ENCODE assay signal across 12 mouse cellular contexts in the genomic region with DNA sequence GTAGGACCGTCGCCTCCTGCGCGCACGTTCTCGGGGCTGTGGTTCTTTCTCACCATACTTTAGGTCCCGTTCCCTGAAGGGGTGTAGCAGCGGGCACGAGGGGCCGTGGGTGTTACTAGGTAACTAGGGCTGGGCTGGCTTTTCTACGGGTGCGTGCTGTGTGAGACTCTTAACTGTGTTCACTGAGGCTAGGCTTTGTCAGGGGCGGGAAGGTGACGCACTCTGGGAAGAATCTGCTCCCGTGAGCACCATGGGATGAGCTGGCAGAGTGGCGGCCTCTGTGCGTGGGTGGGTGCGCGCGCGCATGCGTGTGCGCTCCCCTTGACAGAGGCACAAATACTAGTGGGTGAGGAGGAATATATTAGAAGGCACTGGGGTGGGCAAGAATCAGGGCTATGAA. TPM values are rescaled to one million over a fixed set of nuclear protein-coding genes. Genes with fewer than 3 reads are reported as not detected.
A peak's percentile ranks its signal among the peaks of the same experiment; 100 is the strongest.
DNase-seq lines count a peak whose midpoint lies in the region; ATAC-seq and TF ChIP-seq lines count a peak whose summit lies in the region.
"Had no signal": no experiment of that assay in that cellular context is flagged by ENCODE, and none has a peak within 500 bp of the region (broad histone marks: within the 10 kb centered on the region; RNA-seq: fewer than 3 reads in every experiment).

No protein-coding gene starts in this region.

- no peak for TF ChIP-seq EP300 in heart, postnatal 0 days (IDR thresholded peaks at IDR 0.05; ENCODE audit: low read depth)

- H3K27me3 ChIP-seq in heart, postnatal 0 days (ENCODE audit: control insufficient read depth, insufficient read depth, low read length) = no peaks in the 10 kb centered on the region
- H3K27me3 ChIP-seq in midbrain, embryonic 13.5 days = peaks cover 6% of the 10 kb centered on the region; the same call in 1 of the 2 replicates
- no peaks in the 10 kb centered on the region for H3K27me3 ChIP-seq in midbrain, postnatal 0 days (ENCODE audit: insufficient read depth, low read length)
- H3K27me3 ChIP-seq in embryonic facial prominence, embryonic 14.5 days (replicated peaks; ENCODE audit: control insufficient read depth, insufficient read depth, low read length) = no peaks in the 10 kb centered on the region; the same call in 1 of the 2 replicates
- no peaks in the 10 kb centered on the region for H3K27me3 ChIP-seq in stomach, embryonic 16.5 days (ENCODE audit: control insufficient read depth, insufficient read depth, low read length)
- no peaks in the 10 kb centered on the region for H3K27me3 ChIP-seq in midbrain, embryonic 14.5 days (ENCODE audit: control insufficient read depth, insufficient read depth, low read length)
- H3K27me3 ChIP-seq in forebrain, embryonic 12.5 days = peaks cover 57% of the 10 kb centered on the region
- H3K27me3 ChIP-seq: hindbrain, embryonic 12.5 days had no signal

- no peak overlapping the region for H3K27ac ChIP-seq in heart, postnatal 0 days (ENCODE audit: low read depth)
- no peak overlapping the region for H3K27ac ChIP-seq in midbrain, embryonic 13.5 days
- no peak overlapping the region for H3K27ac ChIP-seq in midbrain, postnatal 0 days (ENCODE audit: low read depth, low read length)
- no peak overlapping the region for H3K27ac ChIP-seq in embryonic facial prominence, embryonic 14.5 days (replicated peaks; ENCODE audit: low read depth, low read length)
- no peak overlapping the region for H3K27ac ChIP-seq in stomach, embryonic 16.5 days (ENCODE audit: low read length)
- no peak overlapping the region for H3K27ac ChIP-seq in midbrain, embryonic 14.5 days (replicated peaks; ENCODE audit: low read depth, low read length)
- no peak overlapping the region for H3K27ac ChIP-seq in forebrain, embryonic 12.5 days
- H3K27ac ChIP-seq: hindbrain, embryonic 12.5 days had no signal

- DNase-seq in heart, postnatal 0 days (ENCODE audit: low spot score) = no peak
- no peak for DNase-seq in heart, adult 11 months
- no peak for DNase-seq in midbrain, postnatal 0 days (ENCODE audit: low spot score)
- no peak for DNase-seq in embryonic facial prominence, embryonic 14.5 days (ENCODE audit: low spot score)
- DNase-seq in midbrain, embryonic 14.5 days = no peak
- DNase-seq: lung, postnatal 4 days had no signal

- peaks cover 16% of the 10 kb centered on the region for H3K4me1 ChIP-seq in heart, postnatal 0 days (ENCODE audit: control insufficient read depth, insufficient read depth)
- H3K4me1 ChIP-seq in midbrain, embryonic 13.5 days (replicated peaks) = peaks cover 30% of the 10 kb centered on the region
- no peaks in the 10 kb centered on the region for H3K4me1 ChIP-seq in midbrain, postnatal 0 days (ENCODE audit: insufficient read depth, low read length)
- 0 out of 2 replicates have a peak, but pooled peaks cover 3% of the 10 kb centered on the region for H3K4me1 ChIP-seq in embryonic facial prominence, embryonic 14.5 days (ENCODE audit: control insufficient read depth, insufficient read depth, low read length)
- H3K4me1 ChIP-seq in stomach, embryonic 16.5 days (ENCODE audit: control insufficient read depth, insufficient read depth, low read length) = peaks cover 16% of the 10 kb centered on the region
- H3K4me1 ChIP-seq in midbrain, embryonic 14.5 days (ENCODE audit: control insufficient read depth, insufficient read depth, low read length) = 0 out of 2 replicates have a peak, but pooled peaks cover 12% of the 10 kb centered on the region
- H3K4me1 ChIP-seq in forebrain, embryonic 12.5 days = peaks cover 24% of the 10 kb centered on the region

- H3K36me3 ChIP-seq in heart, postnatal 0 days (replicated peaks; ENCODE audit: control insufficient read depth, insufficient read depth, low read length) = no peaks in the 10 kb centered on the region
- H3K36me3 ChIP-seq in midbrain, embryonic 13.5 days = peaks cover 50% of the 10 kb centered on the region
- H3K36me3 ChIP-seq in midbrain, postnatal 0 days (ENCODE audit: insufficient read depth, low read length) = peaks cover 14% of the 10 kb centered on the region
- no peaks in the 10 kb centered on the region for H3K36me3 ChIP-seq in embryonic facial prominence, embryonic 14.5 days (ENCODE audit: control insufficient read depth, insufficient read depth, low read length)
- H3K36me3 ChIP-seq in stomach, embryonic 16.5 days (ENCODE audit: control insufficient read depth, insufficient read depth, low read length) = no peaks in the 10 kb centered on the region
- peaks cover 37% of the 10 kb centered on the region for H3K36me3 ChIP-seq in midbrain, embryonic 14.5 days (ENCODE audit: control insufficient read depth, insufficient read depth, low read length)
- peaks cover 34% of the 10 kb centered on the region for H3K36me3 ChIP-seq in forebrain, embryonic 12.5 days (replicated peaks)

- H3K9me3 ChIP-seq in heart, postnatal 0 days (replicated peaks; ENCODE audit: control insufficient read depth, low read length) = no peaks in the 10 kb centered on the region
- no peaks in the 10 kb centered on the region for H3K9me3 ChIP-seq in midbrain, embryonic 13.5 days
- no peaks in the 10 kb centered on the region for H3K9me3 ChIP-seq in midbrain, postnatal 0 days (ENCODE audit: low read length)
- no peaks in the 10 kb centered on the region for H3K9me3 ChIP-seq in embryonic facial prominence, embryonic 14.5 days (ENCODE audit: control insufficient read depth, low read length)
- no peaks in the 10 kb centered on the region for H3K9me3 ChIP-seq in stomach, embryonic 16.5 days (replicated peaks; ENCODE audit: control insufficient read depth, low read length)
- H3K9me3 ChIP-seq in midbrain, embryonic 14.5 days (ENCODE audit: control insufficient read depth, low read length) = no peaks in the 10 kb centered on the region
- H3K9me3 ChIP-seq in forebrain, embryonic 12.5 days = no peaks in the 10 kb centered on the region
- H3K9me3 ChIP-seq: hindbrain, embryonic 12.5 days had no signal

- H3K9ac ChIP-seq in heart, postnatal 0 days (replicated peaks; ENCODE audit: low read depth, low read length) = no peak overlapping the region
- no peak overlapping the region for H3K9ac ChIP-seq in midbrain, embryonic 13.5 days (replicated peaks)
- no peak overlapping the region for H3K9ac ChIP-seq in midbrain, postnatal 0 days (replicated peaks; ENCODE audit: low read length, poor library complexity, severe bottlenecking)
- no peak overlapping the region for H3K9ac ChIP-seq in embryonic facial prominence, embryonic 14.5 days (ENCODE audit: low read depth, low read length)
- no peak overlapping the region; the same call in none of the 2 replicates for H3K9ac ChIP-seq in stomach, embryonic 16.5 days (ENCODE audit: low read length)
- no peak overlapping the region for H3K9ac ChIP-seq in midbrain, embryonic 14.5 days (replicated peaks; ENCODE audit: low read length)
- H3K9ac ChIP-seq in forebrain, embryonic 12.5 days = no peak overlapping the region
- H3K9ac ChIP-seq: hindbrain, embryonic 12.5 days had no signal

- peak; percentile 32; the same call in 1 of the 2 replicates for ATAC-seq in heart, postnatal 0 days (ENCODE audit: insufficient read depth, low read depth)
- ATAC-seq in midbrain, embryonic 13.5 days = peak; percentile 37
- ATAC-seq in midbrain, postnatal 0 days (ENCODE audit: low FRiP score) = no peak
- no peak for ATAC-seq in embryonic facial prominence, embryonic 14.5 days (ENCODE audit: low read depth)
- peak; percentile 23; the same call in 1 of the 2 replicates for ATAC-seq in stomach, embryonic 16.5 days (ENCODE audit: insufficient read depth, low FRiP score)
- no peak; the same call in 1 of the 2 replicates for ATAC-seq in midbrain, embryonic 14.5 days (ENCODE audit: low FRiP score, low TSS enrichment)
- no peak for ATAC-seq in forebrain, embryonic 12.5 days (ENCODE audit: low FRiP score)

- no peak for TF ChIP-seq CTCF in heart, postnatal 0 days (IDR thresholded peaks at IDR 0.05; ENCODE audit: low read depth)
- no peak for TF ChIP-seq CTCF in midbrain, postnatal 0 days (IDR thresholded peaks at IDR 0.05)

- H3K4me3 ChIP-seq in heart, postnatal 0 days (ENCODE audit: low read depth, low read length) = no peak overlapping the region
- H3K4me3 ChIP-seq in midbrain, embryonic 13.5 days (replicated peaks) = no peak overlapping the region
- H3K4me3 ChIP-seq in midbrain, postnatal 0 days (ENCODE audit: low read depth, low read length) = no peak overlapping the region
- H3K4me3 ChIP-seq in embryonic facial prominence, embryonic 14.5 days (ENCODE audit: low read depth, low read length) = no peak overlapping the region
- H3K4me3 ChIP-seq in stomach, embryonic 16.5 days (replicated peaks; ENCODE audit: low read length) = 0 out of 2 replicates have a peak overlapping the region, but pooled peaks have one; percentile 5
- H3K4me3 ChIP-seq in midbrain, embryonic 14.5 days (replicated peaks; ENCODE audit: low read depth, low read length) = no peak overlapping the region
- H3K4me3 ChIP-seq in forebrain, embryonic 12.5 days (replicated peaks) = no peak overlapping the region
- H3K4me3 ChIP-seq: hindbrain, embryonic 12.5 days had no signal

- H3K4me2 ChIP-seq in heart, postnatal 0 days (ENCODE audit: low read depth, low read length) = peak overlapping the region; percentile 27
- H3K4me2 ChIP-seq in midbrain, embryonic 13.5 days (replicated peaks) = no peak overlapping the region
- H3K4me2 ChIP-seq in midbrain, postnatal 0 days (ENCODE audit: low read depth, low read length, poor library complexity, severe bottlenecking) = no peak overlapping the region
- H3K4me2 ChIP-seq in embryonic facial prominence, embryonic 14.5 days (ENCODE audit: low read depth, low read length) = peak overlapping the region; percentile 6; the same call in 1 of the 2 replicates
- H3K4me2 ChIP-seq in stomach, embryonic 16.5 days (ENCODE audit: low read depth, low read length) = 0 out of 2 replicates have a peak overlapping the region, but pooled peaks have one; percentile 27
- no peak overlapping the region for H3K4me2 ChIP-seq in midbrain, embryonic 14.5 days (ENCODE audit: low read length)
- H3K4me2 ChIP-seq in forebrain, embryonic 12.5 days = no peak overlapping the region
- H3K4me2 ChIP-seq: hindbrain, embryonic 12.5 days had no signal

- 48% methylated on average over 23 of the region's 23 CpGs for WGBS in heart, postnatal 0 days
- WGBS in midbrain, embryonic 13.5 days = 45% methylated on average over 23 of the region's 23 CpGs
- WGBS in midbrain, postnatal 0 days = 59% methylated on average over 23 of the region's 23 CpGs
- 46% methylated on average over 23 of the region's 23 CpGs for WGBS in embryonic facial prominence, embryonic 14.5 days
- 54% methylated on average over 23 of the region's 23 CpGs for WGBS in stomach, embryonic 16.5 days
- 58% methylated on average over 23 of the region's 23 CpGs for WGBS in midbrain, embryonic 14.5 days
- 50% methylated on average over 23 of the region's 23 CpGs for WGBS in forebrain, embryonic 12.5 days

RNA-seq across cellular contexts. Expression of gene Hspb8, which starts 23.9 kb away (rescaled TPM):
- total RNA-seq in heart, postnatal 0 days (2014; rRNA removed; ENCODE audit: low replicate concordance) = 102 and 111 TPM in 2 replicates
- 26.9 and 30.3 TPM in 2 replicates for polyA plus RNA-seq in heart, postnatal 0 days (2015; fragmentation: Nextera tagmentation; extraction: Ambion mirVana)
- 2.9 and 4.3 TPM in 2 replicates for polyA plus RNA-seq in midbrain, embryonic 13.5 days (2015; fragmentation: Nextera tagmentation; extraction: Ambion mirVana)
- total RNA-seq in midbrain, postnatal 0 days (2014; rRNA removed) = 19.4 and 19.8 TPM in 2 replicates
- 7.5 and 8.0 TPM in 2 replicates for polyA plus RNA-seq in midbrain, postnatal 0 days (2015; fragmentation: Nextera tagmentation; extraction: Ambion mirVana)
- polyA plus RNA-seq in embryonic facial prominence, embryonic 14.5 days (2014; fragmentation: Nextera tagmentation; extraction: Ambion mirVana) = 18.4 and 27.3 TPM in 2 replicates
- polyA plus RNA-seq in stomach, embryonic 16.5 days (2015; fragmentation: Nextera tagmentation; extraction: Ambion mirVana) = 35.8 and 38.5 TPM in 2 replicates
- polyA plus RNA-seq in midbrain, embryonic 14.5 days (2014; fragmentation: Nextera tagmentation; extraction: Ambion mirVana) = 1.9 and 3.7 TPM in 2 replicates
- polyA plus RNA-seq in forebrain, embryonic 12.5 days (2016; fragmentation: Nextera tagmentation; extraction: Ambion mirVana) = 7.4 and 9.0 TPM in 2 replicates
- total RNA-seq: common myeloid progenitor, adult 5-6 weeks; MEL had no signal

Comparison
In these comparisons a context has a peak if more than half of its experiments do, and no peak if none do; other contexts are left out.
1. ATAC-seq: peak in heart, postnatal 0 days (single experiment), midbrain, embryonic 13.5 days (single experiment) and stomach, embryonic 16.5 days (single experiment); none in midbrain, postnatal 0 days (single experiment), embryonic facial prominence, embryonic 14.5 days (single experiment), midbrain, embryonic 14.5 days (single experiment) and forebrain, embryonic 12.5 days (single experiment).
2. H3K4me2 ChIP-seq: peak in heart, postnatal 0 days (single experiment), embryonic facial prominence, embryonic 14.5 days (single experiment) and stomach, embryonic 16.5 days (single experiment); none in midbrain, embryonic 13.5 days (single experiment), midbrain, postnatal 0 days (single experiment), midbrain, embryonic 14.5 days (single experiment) and forebrain, embryonic 12.5 days (single experiment).